Mouse (Mus musculus) frontal cortex, adult 2 months (tissue): ENCODE data around the gene Gsx2. TPM values are rescaled to one million over a fixed set of nuclear protein-coding genes. Genes with fewer than 3 reads are reported as not detected.
A peak's percentile ranks its signal among the peaks of the same experiment; 100 is the strongest.

ENCODE experiments used
- DNase-seq, 2 experiments: peaks; one replicate each; pipeline ENCODE4 v3.0.0; 2022; ENCODE audit warnings: low spot score in 1 of 2; ENCODE audit errors: extremely low spot score in 1 of 2
- polyA plus RNA-seq: library from polyadenylated mRNA; depleted of rRNA; stranded (reverse); fragments of >200 nt; gene quantifications from 2 replicates; pipeline ENCODE4 v1.2.3, GENCODE M21; 2012; rRNA removed

Gene Gsx2
- polyA plus RNA-seq, 1 experiment, result 0.48 TPM

DNA sequence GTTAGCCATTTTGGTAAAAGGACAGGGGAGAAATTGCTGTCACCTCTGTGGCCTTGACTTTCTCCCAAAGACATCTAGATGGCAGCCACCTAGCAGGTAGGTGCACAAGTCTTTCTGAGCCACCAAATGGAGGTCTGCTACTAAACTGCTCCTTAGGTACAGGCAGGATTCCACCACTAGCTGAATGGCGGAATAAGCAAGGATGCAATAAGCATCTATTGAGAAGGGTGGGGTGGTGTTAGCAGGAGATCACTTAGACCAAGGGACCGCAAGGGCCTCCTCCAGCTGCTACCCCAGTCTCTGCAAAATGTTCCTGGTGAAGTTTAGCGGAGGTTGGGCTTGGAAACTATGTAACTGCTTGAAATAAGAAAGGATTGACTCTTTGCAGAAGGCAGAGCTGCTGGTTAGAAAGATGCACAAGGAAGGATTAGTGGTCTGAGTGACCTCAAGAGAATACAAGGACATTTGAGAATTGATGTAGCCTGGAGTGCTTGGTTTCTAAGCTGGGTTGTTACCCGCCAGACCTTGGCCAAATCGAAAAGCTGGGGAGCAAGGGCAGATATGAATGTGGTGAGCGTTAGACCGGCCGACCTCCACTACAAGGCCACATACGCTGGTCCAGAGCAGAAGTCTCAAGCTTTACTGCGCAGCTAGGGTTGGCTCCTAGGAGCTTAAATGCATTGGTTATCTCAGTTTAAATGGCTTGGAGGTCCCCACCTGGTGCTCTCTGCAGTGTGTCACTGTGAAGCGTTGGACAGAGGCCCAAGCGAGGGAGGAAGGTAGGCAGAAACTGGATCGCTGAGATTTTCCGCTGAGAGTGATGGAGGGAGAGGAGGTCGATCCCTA is 641 bp upstream of the Gsx2 start:
- DNase-seq, result no peak

DNA sequence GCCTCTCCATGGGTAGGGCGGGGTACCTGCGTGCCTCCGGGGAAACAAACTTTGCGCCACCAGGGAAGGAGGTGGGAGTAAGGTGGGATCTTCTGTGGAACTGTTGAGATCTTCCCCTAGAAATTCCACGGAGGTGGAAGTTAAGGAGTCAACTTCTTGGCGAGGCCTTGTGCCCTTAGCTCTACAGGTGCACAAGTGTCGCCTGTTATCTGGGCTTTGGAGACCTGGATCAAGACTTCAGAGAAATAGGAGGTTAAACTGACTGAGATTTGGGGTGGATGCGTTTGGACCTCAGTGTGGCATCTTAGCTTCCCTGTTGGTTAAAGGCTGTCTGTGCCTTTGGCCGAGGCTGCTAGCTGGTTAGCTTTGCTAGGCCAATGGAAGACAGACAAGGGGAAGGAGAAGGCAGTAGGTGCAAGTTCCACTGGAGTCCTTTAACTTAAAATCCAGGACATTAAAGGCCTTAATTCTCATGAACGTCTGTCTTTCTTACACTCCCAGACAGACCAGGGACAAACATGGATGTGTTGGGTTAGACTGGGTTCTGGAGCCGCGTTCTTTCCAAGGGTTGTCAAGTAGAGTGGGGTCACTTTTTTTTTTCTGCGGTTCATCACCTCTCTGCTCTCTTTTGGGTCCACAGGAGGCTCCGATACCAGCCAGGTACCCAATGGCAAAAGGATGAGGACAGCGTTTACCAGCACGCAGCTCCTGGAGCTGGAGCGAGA is 1.1 kb downstream of the Gsx2 start:
- DNase-seq, result no peak

DNA sequence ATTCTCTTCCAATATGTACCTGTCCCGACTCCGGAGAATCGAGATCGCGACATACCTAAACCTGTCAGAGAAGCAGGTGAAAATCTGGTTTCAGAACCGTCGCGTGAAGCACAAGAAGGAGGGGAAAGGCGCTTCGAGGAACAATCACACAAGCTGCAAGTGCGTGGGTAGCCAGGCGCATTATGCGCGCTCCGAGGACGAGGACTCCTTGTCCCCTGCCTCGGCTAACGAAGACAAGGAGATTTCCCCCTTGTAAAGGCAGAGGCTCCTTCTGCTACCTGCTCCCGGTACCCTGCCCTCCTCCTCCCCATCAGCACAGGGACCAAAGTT is 1.6 kb downstream of the Gsx2 start:
- no peak for DNase-seq

DNA sequence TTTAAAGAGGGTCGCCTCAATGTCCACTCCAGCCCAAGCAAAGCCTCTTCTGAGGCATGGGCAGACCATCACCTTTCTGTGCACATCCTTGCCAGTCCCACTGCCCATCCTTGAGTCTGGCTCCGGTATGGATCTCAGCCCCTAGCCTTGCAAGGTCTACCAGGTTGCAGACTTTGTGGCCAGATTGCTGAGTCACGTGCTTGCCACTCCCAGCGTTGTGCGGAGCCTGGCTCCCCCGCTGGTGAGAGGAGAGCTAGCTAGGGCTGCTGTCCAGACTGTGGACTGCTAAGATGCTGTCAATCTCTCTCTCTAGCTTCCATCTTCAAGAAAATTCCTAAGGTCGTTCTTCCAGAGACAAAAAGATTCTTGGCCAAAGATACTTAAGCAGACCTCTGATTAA is 4.2 kb downstream of the Gsx2 start:
- DNase-seq, result no peak

DNA sequence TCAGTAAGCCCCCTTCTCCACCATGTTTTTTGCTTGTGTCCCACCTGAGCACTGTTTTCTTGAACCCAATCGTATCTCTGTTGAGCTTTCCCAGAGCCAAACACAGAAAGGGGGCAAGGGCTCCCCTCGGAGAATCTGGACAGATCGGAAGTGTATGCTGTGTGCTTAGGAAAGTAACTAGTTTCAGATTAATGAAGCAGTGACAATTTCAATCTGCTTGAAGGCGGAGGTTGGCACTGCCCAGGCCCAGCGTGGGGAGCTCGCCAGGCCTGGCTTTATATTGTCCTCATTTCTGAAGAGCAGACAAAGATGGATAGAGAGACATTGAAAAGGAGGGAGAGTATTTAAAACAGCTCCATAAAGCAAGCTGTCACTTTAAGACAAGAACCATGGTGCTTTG is 7.0 kb downstream of the Gsx2 start:
- DNase-seq, result no peak

DNA sequence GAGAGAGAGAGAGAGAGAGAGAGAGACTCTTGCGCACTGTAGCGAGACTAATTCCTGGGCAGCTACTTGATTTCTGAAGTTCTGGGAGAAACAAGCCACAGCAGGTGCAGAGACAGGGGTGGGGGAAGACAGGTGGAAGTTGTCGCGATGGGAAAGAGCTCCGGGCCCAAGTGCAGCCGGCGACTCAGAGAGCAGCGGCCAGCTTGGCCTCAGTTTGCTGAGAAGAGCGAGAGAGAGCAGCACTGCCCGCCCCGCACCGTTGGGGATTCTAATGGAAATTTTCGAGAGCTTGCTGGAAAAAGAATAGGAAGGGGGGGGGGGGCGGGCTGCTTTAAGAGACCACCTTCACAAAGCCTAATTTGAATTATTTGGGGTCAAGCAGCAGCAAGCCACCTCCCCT is 7.7 kb downstream of the Gsx2 start:
- no peak for DNase-seq

DNA sequence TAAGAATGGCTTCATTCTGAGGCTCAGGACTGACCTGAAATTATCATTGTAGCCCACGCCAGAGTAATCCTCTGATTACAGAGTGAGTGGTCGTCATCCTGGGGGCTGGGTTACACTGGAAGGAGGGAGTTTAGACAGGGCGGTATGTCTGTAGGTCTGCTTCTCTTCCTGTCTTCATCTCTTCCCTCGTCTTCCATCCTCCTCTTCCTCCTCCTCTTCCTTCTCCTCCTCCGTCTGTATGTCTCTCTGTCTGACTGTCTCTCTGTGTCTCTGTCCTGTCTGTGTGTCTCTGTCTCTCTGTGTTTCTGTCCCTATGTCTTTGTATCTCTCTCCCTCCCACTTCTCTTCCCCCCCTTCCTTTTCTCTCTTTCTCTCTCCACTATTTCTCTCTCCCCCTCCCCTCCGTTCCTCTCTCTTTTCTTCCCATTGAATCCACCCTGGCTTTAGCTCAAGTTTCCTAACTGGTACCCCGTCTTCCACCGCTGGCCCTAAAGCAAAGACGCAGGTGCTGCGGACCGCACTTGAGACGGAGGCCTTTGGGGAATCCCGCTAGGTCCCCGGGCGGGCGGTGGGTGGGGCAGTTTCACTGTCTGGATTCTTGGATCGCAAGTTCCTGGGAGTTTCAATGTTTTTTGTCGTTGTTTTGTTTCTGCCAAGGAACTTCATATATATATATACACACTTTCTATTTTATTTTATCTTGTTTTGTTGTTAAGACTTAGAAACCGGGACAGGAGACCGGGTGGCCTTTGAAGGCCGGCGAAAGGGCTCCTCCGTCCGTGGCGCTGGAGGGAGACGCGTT is 8.4 kb downstream of the Gsx2 start:
- DNase-seq, result no peak

DNA sequence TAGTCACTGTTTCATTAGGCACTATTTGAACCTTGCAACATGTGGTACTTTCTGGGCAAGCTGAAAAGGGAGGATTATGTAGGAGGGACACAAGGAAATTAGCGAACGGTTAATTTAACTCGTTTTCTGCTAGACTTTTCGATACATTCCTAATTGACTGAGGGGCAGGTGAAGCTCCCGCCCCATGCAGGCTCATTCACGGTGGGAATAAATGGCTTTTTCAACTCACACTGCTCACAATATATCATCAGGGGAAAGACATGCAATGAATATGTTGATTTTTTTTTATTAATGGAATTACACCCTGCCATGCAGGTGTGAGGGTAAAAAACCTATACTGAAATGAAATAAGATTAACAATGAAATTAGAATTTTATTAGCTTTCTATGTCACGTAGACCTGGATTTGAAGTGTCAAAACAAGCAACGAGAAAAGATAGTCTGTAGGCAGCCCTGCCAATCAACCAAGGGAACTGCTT is 9.0 kb downstream of the Gsx2 start:
- no peak for DNase-seq

DNA sequence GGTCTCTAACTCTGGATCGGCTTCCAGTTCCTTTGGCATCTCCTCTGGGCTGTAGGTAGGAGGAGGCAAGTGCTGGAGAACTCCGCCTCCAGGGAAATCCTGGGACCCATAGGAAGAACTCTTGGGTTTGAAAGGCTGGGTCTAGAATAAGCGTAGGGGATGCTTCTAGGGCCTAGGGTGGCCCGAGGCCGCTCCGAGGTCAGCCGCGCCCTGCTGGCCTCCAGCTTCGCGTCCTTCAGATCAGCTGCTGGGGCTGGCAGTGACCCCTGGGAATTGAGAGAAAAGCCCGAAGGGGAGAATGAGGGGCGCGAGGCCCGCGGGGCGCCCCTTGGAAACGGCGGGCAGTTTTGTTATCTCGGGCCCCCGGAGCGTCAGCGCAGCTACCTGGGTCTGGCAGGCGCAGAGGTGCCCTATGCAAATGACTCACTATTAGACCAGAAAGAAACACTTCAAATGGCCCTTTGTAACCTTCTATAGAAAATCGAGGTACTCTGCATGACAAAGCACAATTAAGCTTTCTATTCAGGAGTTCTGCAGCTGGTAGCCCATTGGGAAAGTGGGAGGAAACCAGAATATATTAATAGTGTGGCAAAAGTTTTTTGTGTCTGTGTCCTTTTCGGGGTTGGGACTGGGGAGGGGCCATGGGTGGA is 9.6 kb downstream of the Gsx2 start:
- no peak for DNase-seq

DNA sequence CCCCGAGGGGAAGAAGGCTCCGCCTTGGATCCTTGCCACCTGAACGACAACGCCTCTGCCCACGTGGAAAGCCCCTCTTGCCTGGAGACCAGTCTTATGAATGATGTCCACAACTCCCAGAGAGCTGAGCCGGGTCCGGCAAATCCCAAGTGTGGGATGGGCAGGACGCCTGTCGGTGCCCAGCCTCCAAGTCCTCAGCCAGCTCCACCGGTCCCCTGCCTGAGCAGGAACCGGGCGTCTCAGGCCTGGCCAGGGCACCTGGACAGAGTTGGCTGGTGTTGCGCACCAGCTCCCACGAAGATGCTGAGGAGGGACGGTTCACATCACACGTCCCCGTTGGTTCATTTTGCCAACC is 10.1 kb downstream of the Gsx2 start:
- no peak for DNase-seq

DNA sequence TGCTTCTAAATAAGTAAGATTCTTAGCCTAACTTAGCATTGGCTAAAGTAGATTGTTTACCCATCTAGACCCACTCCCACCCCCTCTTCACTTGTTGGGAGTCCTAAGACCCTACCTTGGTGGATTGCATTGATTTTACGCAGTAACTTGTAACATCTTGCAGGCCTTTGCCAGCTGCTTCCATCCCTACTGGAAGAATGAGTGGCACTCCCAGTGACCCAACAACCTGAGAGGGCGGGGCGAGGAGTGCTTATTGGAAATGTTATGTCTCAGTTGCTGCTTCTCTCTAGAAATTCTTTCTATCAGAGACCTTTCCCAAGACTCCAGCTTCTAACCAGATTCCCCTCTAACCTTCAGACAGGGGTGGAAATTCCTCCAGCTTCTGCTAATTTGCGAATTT is 10.5 kb downstream of the Gsx2 start:
- DNase-seq, result no peak

DNA sequence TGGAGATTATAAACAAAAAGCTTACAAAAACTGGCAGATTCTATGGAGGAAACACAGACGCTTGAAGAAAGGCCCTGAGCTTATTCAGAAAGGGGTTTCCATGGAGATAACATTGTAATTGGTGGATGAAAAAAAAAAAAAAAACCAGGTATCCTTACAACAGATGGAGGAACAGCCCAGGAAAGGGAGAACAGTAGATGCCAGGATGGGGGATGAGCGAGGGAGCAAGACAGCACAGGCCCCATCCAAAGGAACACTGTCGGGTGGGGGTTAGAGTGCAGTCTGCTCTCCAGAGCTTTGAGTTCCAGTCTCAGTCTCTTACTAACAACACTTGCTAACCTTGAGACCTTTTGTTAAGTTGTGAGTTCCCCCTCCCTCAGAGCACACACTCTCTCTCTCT is 31.1 kb downstream of the Gsx2 start:
- DNase-seq, result no peak

DNA sequence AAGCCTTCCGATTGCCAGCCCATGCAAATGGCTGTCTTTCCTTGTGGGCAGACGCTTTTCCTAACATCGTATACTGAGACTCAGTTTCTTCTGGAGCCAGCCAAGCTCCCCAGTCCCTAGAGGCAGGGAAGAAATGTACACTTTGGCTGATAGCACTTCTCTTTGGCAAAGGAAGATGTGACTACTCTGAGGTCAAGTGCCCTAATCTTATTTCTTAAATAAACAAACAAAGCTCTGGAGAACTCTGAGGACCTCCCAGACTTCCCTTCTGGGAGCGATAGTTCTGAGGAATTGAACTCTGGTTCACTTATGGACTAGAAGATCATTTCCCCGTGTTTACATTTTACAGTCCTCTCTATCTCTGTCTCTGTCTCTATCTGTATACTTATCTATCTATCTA is 34.0 kb downstream of the Gsx2 start:
- no peak for DNase-seq

DNA sequence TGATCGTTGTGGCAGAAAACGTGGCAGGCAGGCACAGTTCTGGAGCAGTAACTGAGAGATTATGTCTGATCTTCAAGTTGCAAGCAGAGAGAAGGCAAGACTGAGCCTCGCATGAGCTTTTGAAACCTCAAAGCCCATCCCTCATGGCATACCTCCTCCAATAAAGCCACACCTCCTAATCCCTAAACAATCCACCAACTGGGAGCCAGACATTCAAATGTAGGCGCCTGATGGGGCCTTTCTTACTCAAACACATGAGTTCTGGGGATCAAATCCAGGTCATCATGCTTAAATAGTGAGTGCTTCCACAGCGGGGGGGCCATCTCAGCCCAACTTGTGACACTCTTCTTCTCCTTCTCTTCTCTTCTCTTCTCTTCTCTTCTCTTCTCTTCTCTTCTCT is 36.4 kb downstream of the Gsx2 start:
- no peak for DNase-seq

DNA sequence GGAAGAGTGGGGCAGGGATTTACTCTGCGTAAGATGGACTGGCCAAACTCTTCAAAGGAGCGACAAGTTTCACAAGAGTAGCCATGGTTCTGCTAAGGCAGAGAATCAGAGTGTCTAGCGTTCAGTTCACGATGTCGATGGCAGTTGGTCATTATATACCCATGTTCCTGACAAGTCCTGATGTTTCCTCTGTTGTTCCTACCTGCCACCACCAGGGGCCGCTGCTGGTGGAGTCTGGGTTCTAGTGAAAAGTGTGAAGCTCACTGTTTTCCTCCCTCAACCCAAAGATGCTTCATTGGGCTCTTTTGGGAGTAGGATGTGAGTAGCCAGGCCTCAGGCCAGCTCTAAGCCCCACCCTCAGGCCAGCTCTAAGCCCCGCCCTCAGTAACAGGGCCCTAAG is 43.4 kb downstream of the Gsx2 start:
- DNase-seq, result no peak

DNA sequence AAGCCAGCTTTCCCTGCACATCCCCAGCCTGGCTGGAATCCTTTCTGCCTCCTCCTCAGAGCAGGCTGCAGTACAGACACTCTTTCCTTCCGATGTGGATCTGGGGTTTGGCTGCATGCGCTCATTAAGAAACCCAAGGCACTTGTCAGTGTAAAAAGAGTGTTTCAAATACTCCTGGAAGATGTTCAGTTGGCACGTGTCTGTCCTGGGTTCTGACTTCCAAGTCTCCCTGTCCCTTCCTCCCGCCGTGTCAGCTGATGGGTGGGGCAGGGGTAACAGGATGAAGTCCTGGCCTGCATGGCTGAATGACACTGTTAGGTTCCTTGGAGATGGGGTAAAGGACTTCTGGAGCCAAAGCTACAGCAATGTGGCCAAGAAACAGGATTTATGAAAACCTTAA is 46.2 kb downstream of the Gsx2 start:
- DNase-seq, result peak in 1 of 2 experiments; percentile 6

Other genes with a start within 250 kb of the Gsx2 start
- 17.6 and 18.6 TPM in 2 replicates for gene Chic2, start 30.8 kb upstream of the Gsx2 start, polyA plus RNA-seq
- gene Pdgfra, start 76.7 kb downstream of the Gsx2 start, polyA plus RNA-seq, result 19.2 and 24.3 TPM in 2 replicates